In genomic region chr19:41310971-41311703, GRCm38 (mm10) we compare ENCODE assay signal across 8 mouse cellular contexts. TPM values are rescaled to one million over a fixed set of nuclear protein-coding genes. Genes with fewer than 3 reads are reported as not detected.
A peak's percentile ranks its signal among the peaks of the same experiment; 100 is the strongest.
DNase-seq lines count a peak whose midpoint lies in the region; ATAC-seq and TF ChIP-seq lines count a peak whose summit lies in the region.

No protein-coding gene starts in this region.

- intact Hi-C loops in left cerebral cortex, adult 2 months (cut with DNase I), result no loop called here
- intact Hi-C loops in left cerebral cortex, postnatal 4 days (cut with DNase I), result loop anchor here (10.0 kb wide), 1 partner anchor 294 kb away; no protein-coding TSS in a partner anchor

- DNase-seq in left cerebral cortex, adult 2 months (ENCODE audit: extremely low spot score in 1 of 2, low spot score in 2 of 2), result peak in 1 of 2 experiments; percentile 15
- DNase-seq in left cerebral cortex, postnatal 4 days, result no peak
- DNase-seq in brain, embryonic 18.5 days (ENCODE audit: low read depth, low spot score), result peak; percentile 8
- DNase-seq in midbrain, embryonic 11.5 days (ENCODE audit: low spot score, missing footprints), result peak; percentile 91
- DNase-seq in urinary bladder, postnatal 36 days (ENCODE audit: low spot score in 2 of 2), result no peak
- DNase-seq in thymus, postnatal 25 days, result no peak

- peak overlapping the region; percentile 61 for H3K4me2 ChIP-seq in intestine, postnatal 0 days (replicated peaks; ENCODE audit: low read depth)
- peak overlapping the region; percentile 32 for H3K4me2 ChIP-seq in midbrain, embryonic 11.5 days

- TF ChIP-seq CTCF in left cerebral cortex, adult 2 months (IDR thresholded peaks at IDR 0.05), result no peak
- no peak for TF ChIP-seq CTCF in intestine, postnatal 0 days (IDR thresholded peaks at IDR 0.05; ENCODE audit: low read depth)

- H3K9me3 ChIP-seq in intestine, postnatal 0 days (ENCODE audit: control insufficient read depth), result no peaks in the 10 kb centered on the region
- H3K9me3 ChIP-seq in midbrain, embryonic 11.5 days (ENCODE audit: control insufficient read depth, low read length), result no peaks in the 10 kb centered on the region

- H3K36me3 ChIP-seq in intestine, postnatal 0 days (ENCODE audit: control insufficient read depth, insufficient read depth), result no peaks in the 10 kb centered on the region
- no peaks in the 10 kb centered on the region for H3K36me3 ChIP-seq in midbrain, embryonic 11.5 days (ENCODE audit: control insufficient read depth, insufficient read depth, low read length)

- no peaks in the 10 kb centered on the region for H3K27me3 ChIP-seq in intestine, postnatal 0 days (replicated peaks; ENCODE audit: control insufficient read depth, insufficient read depth, low read length)
- H3K27me3 ChIP-seq in midbrain, embryonic 11.5 days (ENCODE audit: control insufficient read depth, insufficient read depth, low read length), result no peaks in the 10 kb centered on the region

- peak overlapping the region; percentile 35 for H3K4me3 ChIP-seq in left cerebral cortex, adult 2 months
- peak overlapping the region; percentile 13 for H3K4me3 ChIP-seq in intestine, postnatal 0 days (ENCODE audit: low read depth, low read length)
- H3K4me3 ChIP-seq in midbrain, embryonic 11.5 days (ENCODE audit: low read depth, low read length), result peak overlapping the region; percentile 2; the same call in 1 of the 2 replicates

- ATAC-seq in granulocyte monocyte progenitor cell, adult 5-6 weeks (replicated peaks; ENCODE audit: poor library complexity, severe bottlenecking), result peak; percentile 74
- peak; percentile 82 for ATAC-seq in intestine, postnatal 0 days
- peak; percentile 85; the same call in 1 of the 2 replicates for ATAC-seq in midbrain, embryonic 11.5 days (ENCODE audit: low FRiP score)

- H3K9ac ChIP-seq in intestine, postnatal 0 days (ENCODE audit: low read depth, low read length), result no peak overlapping the region
- peak overlapping the region; percentile 14; the same call in 1 of the 2 replicates for H3K9ac ChIP-seq in midbrain, embryonic 11.5 days (ENCODE audit: low read length)

- 9% methylated on average over 20 of the region's 20 CpGs for WGBS in intestine, postnatal 0 days
- WGBS in midbrain, embryonic 11.5 days, result 29% methylated on average over 20 of the region's 20 CpGs

- H3K4me1 ChIP-seq in intestine, postnatal 0 days (replicated peaks; ENCODE audit: control insufficient read depth, insufficient read depth, low read length), result no peaks in the 10 kb centered on the region
- peaks cover 5% of the 10 kb centered on the region; the same call in 1 of the 2 replicates for H3K4me1 ChIP-seq in midbrain, embryonic 11.5 days (ENCODE audit: control insufficient read depth, insufficient read depth, low read length)

- H3K27ac ChIP-seq in left cerebral cortex, adult 2 months, result no peak overlapping the region
- no peak overlapping the region for H3K27ac ChIP-seq in intestine, postnatal 0 days (ENCODE audit: low read depth, low read length)
- no peak overlapping the region for H3K27ac ChIP-seq in midbrain, embryonic 11.5 days (ENCODE audit: low read depth, low read length)

RNA-seq across cellular contexts. Expression of gene Tm9sf3, which starts 47.3 kb away (rescaled TPM):
- total RNA-seq in left cerebral cortex, adult 2 months (2021), result 100 to 1,000 TPM; 130 to 135 TPM
- 100 to 1,000 TPM; 126 to 130 TPM for total RNA-seq in left cerebral cortex, postnatal 4 days (2021)
- total RNA-seq in granulocyte monocyte progenitor cell, adult 5-6 weeks (2014; fragmentation: Nextera tagmentation), result 133 TPM in 2 replicates
- 296 and 339 TPM in 2 replicates for total RNA-seq in granulocyte monocyte progenitor cell, adult 5-6 weeks (2017)
- 105 and 107 TPM in 2 replicates for polyA plus RNA-seq in intestine, postnatal 0 days (2015; fragmentation: Nextera tagmentation; extraction: Ambion mirVana)
- 137 and 149 TPM in 2 replicates for polyA plus RNA-seq in midbrain, embryonic 11.5 days (2014; fragmentation: Nextera tagmentation; extraction: Ambion mirVana)

Comparison
In these comparisons a context has a peak if more than half of its experiments do, and no peak if none do; other contexts are left out.
1. DNase-seq: peak in brain, embryonic 18.5 days (single experiment) and midbrain, embryonic 11.5 days (single experiment); none in left cerebral cortex, postnatal 4 days (single experiment), urinary bladder, postnatal 36 days (0 of 2) and thymus, postnatal 25 days (single experiment).
2. Peak in every context shown above with its lines, with median percentiles within 50 percentile points of each other: H3K4me3 ChIP-seq and ATAC-seq.